Mouse (Mus musculus): Measurements from ENCODE around the gene Myo1b.

Gene Myo1b

GRCm38 (mm10) chr1:51915576-51916156 lies at the start of gene Myo1b:
Gene Myo1b, minus strand, starts transcription at chr1:51916071.
- DNase-seq (ENCODE audit: low spot score), result peak; percentile 79

GRCm38 (mm10) chr1:51964647-51965046 lies 48.8 kb upstream of the Myo1b start:
- DNase-seq (ENCODE audit: low spot score), result no peak

GRCm38 (mm10) chr1:51947116-51947515 lies 31.2 kb upstream of the Myo1b start:
- DNase-seq (ENCODE audit: low spot score), result no peak

- peak; percentile 73 for DNase-seq (ENCODE audit: low spot score)
Measured at GRCm38 (mm10) chr1:51944755-51945154, 28.9 kb upstream of the Myo1b start.

- DNase-seq (ENCODE audit: low spot score), result no peak
Measured at GRCm38 (mm10) chr1:51938357-51938756, 22.5 kb upstream of the Myo1b start.

GRCm38 (mm10) chr1:51935006-51935405 lies 19.1 kb upstream of the Myo1b start:
- no peak for DNase-seq (ENCODE audit: low spot score)

- peak; percentile 60 for DNase-seq (ENCODE audit: low spot score)
Measured at GRCm38 (mm10) chr1:51934176-51934924, 18.5 kb upstream of the Myo1b start.

GRCm38 (mm10) chr1:51932826-51933225 lies 17.0 kb upstream of the Myo1b start:
- no peak for DNase-seq (ENCODE audit: low spot score)

- DNase-seq (ENCODE audit: low spot score), result no peak
Measured at GRCm38 (mm10) chr1:51931561-51931960, 15.7 kb upstream of the Myo1b start.

- DNase-seq (ENCODE audit: low spot score), result peak; percentile 31
Measured at GRCm38 (mm10) chr1:51930584-51930983, 14.7 kb upstream of the Myo1b start.

- no peak for DNase-seq (ENCODE audit: low spot score)
Measured at GRCm38 (mm10) chr1:51929557-51929956, 13.7 kb upstream of the Myo1b start.

- DNase-seq (ENCODE audit: low spot score), result no peak
Measured at GRCm38 (mm10) chr1:51922820-51923219, 6.9 kb upstream of the Myo1b start.

GRCm38 (mm10) chr1:51916276-51916675 lies 405 bp upstream of the Myo1b start:
- no peak for DNase-seq (ENCODE audit: low spot score)

- peak; percentile 82 for DNase-seq (ENCODE audit: low spot score)
Measured at GRCm38 (mm10) chr1:51915051-51915575, 758 bp downstream of the Myo1b start.

- peak; percentile 38 for DNase-seq (ENCODE audit: low spot score)
Measured at GRCm38 (mm10) chr1:51914095-51914494, 1.8 kb downstream of the Myo1b start.

GRCm38 (mm10) chr1:51913071-51913814 lies 2.6 kb downstream of the Myo1b start:
- DNase-seq (ENCODE audit: low spot score), result no peak

- DNase-seq (ENCODE audit: low spot score), result peak; percentile 24
Measured at GRCm38 (mm10) chr1:51911331-51911730, 4.5 kb downstream of the Myo1b start.

GRCm38 (mm10) chr1:51909204-51909603 lies 6.7 kb downstream of the Myo1b start:
- DNase-seq (ENCODE audit: low spot score), result no peak

GRCm38 (mm10) chr1:51907821-51908220 lies 8.1 kb downstream of the Myo1b start:
- DNase-seq (ENCODE audit: low spot score), result no peak

GRCm38 (mm10) chr1:51906206-51906906 lies 9.5 kb downstream of the Myo1b start:
- no peak for DNase-seq (ENCODE audit: low spot score)

- no peak for DNase-seq (ENCODE audit: low spot score)
Measured at GRCm38 (mm10) chr1:51905073-51905472, 10.8 kb downstream of the Myo1b start.

- DNase-seq (ENCODE audit: low spot score), result no peak
Measured at GRCm38 (mm10) chr1:51897160-51897572, 18.7 kb downstream of the Myo1b start.

Measured in lung, postnatal 25 days (tissue).